Mouse (Mus musculus) left cerebral cortex, adult 18-20 months (tissue): ENCODE results near the gene Lonp1. TPM values are rescaled to one million over a fixed set of nuclear protein-coding genes. Genes with fewer than 3 reads are reported as not detected.
"Not testable (repeated sequence)": the region's sequence is repeated elsewhere in the genome, so short reads cannot be mapped to it uniquely, and the experiment has no call there.

Experiments used
- DNase-seq, 2 experiments: peaks; one replicate each; pipeline ENCODE4 v3.0.0; 2021 to 2022; ENCODE audit warnings: low spot score in 2 of 2, mixed read lengths in 1 of 2
- long read RNA-seq, 2 experiments: library from polyadenylated mRNA; stranded (forward); transcript quantifications; one replicate each; pipeline ENCODE4 v2.0.0; 2021
- total RNA-seq, 2 experiments: library from RNA; stranded (reverse); gene quantifications; 2 replicates each; pipeline ENCODE4 v1.2.3; 2021

Lonp1 gene
- total RNA-seq: 10 to 100 TPM; 57.1 to 60.6 TPM
- long read RNA-seq, experiment 1, full-length matches to known transcripts: 99 of 144 reads
- long read RNA-seq, experiment 1, partial matches to known transcripts: 21 of 144 reads
- long read RNA-seq, experiment 1, other reads (novel, unspliced or antisense): 24 of 144 reads
- long read RNA-seq, experiment 2, transcript Lonp1-201 (18 exons, 2,951 nt): major isoform, 76 of 100 reads
- long read RNA-seq, experiment 2, partial matches to known transcripts: 17 of 100 reads
- long read RNA-seq, experiment 2, other reads (novel, unspliced or antisense): 7 of 100 reads

DNA sequence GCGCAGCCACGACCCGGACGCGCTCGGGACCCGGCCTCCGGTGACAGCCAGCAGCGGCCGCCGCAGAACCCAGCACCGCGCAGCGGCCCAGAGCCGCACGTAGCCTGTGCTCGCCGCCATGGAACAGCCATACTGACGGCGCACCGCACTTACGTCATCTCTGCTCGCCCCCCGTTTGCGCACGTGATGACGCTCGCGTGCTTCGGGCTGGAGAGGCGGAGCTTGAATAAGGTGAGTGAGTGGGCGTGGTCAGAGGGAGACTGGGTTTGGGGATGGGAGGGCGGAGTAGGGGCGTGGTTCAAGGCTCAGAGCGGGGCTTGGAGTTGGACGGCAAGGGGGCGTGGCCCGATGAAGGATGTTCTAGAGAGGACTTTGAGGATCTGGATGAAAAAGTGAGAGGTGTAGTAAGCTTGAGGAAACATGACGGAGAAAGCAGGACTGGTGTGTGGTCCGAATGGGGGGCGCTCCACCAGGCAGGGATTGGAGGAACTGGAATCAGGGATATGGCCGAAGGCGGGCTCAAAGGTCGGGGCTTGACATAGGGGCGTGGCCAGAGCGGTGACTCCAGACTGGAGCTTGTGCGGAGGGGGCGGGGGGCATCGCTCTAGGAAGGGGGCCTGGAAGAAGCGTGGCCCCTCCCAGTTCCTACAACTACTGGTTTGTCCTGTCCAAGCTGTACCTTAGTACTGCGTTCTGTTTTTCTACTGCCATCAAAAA, at the start of gene Lonp1:
TSS of gene Lonp1 (minus strand) at position 134 of the 717 bp plus-strand sequence.
- peak; percentile 96 to 97 for DNase-seq

DNA sequence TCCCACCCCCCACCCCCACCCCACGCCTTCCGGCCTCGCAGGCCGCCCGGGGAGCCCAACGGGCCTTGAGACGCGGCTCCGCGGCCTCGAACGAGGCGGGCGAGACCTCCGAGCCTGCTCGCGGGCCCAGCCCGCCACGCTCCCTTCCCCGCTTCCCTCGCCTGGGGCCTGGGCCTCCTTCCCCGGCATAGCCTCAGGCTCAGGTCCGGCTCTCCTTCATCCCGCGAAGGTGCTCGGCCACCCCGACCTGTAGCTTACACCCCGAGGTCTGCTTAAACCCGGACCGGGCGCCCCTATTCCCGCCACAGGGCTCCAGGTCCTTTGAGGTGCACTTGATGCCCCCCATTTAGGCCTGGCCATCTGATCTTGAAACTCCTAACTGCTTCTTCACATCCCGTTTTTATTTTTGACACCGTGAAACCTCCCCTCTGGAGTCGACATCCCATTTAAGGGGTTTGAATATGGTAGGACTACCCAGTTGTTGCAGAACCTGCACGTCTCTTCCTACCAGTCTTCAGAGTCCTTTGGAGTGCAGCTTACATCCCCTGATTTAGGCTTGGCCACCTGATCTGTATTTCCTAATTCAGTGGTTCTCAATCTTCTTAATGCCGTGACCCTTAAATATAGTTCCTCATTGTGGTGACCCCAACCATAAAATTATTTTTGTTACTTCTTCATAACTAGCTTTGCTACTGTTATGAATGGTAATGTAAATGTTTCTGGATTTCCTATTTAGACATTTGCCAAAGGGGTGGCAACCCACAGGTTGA, 47.1 kb upstream of the Lonp1 start:
- DNase-seq: no peak

- peak; percentile 98 to 100 for DNase-seq
Observed at GRCm38 (mm10) chr17:56672941-56673646, 46.4 kb upstream of the Lonp1 start, which contains the start of gene Ranbp3. TSS of gene Ranbp3 (plus strand) at chr17:56673294.

DNA sequence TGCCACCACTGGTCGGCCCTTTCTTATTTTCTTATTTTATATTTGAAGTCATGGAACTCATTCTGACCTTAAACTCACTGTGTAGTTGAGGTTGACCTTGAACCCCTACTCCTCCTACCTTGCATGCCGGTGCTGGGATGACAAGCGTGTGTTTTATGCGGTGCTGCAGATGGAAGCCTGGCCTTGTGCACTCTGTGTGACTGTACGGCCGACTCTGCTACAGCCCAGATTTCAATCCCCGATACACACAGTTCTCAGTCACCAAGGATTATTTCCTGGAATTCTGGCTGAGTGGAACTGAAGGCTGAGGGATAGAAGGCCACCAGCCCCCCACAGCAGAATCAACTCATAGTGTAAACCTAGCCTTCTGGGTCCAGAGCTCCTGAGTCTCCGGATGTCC, 43.1 kb upstream of the Lonp1 start:
- no peak for DNase-seq

DNA sequence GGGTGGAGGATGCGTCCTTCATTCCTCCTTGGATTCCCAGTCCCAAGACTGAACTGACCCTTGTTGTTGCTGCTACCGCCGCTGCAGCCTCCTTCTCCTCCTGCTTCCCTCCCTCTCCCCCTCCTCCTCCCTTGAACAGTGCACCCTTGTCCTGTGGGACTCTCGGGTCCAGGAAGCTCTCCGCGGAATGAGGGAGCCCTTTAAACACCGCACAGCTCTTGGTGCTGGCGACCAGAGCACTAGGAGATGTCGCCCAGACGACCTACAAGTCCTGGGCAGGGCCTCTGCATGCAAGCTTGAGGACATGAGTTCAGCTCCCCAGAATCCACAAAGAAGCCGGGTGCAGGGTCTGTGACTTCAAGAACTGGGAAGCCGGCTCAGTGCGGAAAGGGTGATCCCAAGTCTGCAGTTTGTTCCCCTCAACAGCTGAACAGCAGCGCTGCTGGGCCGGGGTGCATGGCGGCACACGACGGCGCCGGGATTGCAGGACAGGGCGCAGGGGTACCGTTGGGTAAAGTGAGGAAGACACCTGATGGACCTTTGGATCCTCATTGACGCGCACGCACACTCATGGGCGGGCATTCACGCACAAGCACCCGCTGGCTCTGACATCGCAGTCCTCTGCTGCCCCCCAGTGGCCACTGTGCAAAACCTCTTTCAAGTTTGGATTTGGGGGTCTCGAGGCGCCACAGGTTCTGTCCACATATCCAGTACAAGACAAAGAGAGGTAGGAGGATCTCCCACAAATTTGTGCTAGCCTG, 41.9 kb upstream of the Lonp1 start:
- DNase-seq: peak; percentile 91 to 92

DNA sequence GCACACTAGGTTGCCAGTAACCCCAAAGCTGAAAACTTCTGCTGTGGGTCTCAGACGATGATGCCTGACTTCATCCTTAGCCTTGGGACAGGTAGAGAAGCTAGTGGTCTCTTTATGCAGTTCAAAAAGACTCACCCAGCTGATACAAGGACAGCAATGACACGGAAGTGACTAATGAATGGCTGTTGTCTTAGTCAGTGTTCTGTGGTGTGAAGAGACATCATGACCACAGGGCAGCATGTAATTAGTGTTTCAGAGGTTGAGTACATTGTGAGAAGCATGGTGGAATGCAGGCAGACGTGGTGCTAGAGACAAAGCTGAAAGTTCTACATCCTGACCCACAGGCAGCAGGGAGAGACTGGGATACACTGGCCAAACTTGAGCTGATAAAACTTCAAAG, 40.9 kb upstream of the Lonp1 start:
- DNase-seq: no peak

DNA sequence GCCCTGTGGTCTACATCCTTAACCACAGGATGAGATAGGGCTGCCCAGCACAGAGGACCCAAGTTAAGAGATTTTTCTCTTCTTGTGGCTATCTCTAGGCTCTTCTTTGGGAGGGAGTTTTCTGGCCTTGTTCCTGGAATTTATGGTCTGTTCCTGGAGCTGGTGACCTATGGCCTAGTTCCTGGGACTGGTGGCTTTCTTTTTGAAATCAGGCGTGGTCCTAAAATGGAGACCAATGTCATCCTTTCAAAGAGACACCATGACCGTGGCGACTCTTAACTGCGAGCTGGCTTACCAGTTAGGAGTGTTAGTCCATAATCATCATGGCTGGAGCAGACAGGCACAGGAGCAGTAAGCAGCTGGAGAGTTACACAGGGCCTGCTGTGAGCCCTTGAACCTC, 39.7 kb upstream of the Lonp1 start:
- no peak for DNase-seq

DNA sequence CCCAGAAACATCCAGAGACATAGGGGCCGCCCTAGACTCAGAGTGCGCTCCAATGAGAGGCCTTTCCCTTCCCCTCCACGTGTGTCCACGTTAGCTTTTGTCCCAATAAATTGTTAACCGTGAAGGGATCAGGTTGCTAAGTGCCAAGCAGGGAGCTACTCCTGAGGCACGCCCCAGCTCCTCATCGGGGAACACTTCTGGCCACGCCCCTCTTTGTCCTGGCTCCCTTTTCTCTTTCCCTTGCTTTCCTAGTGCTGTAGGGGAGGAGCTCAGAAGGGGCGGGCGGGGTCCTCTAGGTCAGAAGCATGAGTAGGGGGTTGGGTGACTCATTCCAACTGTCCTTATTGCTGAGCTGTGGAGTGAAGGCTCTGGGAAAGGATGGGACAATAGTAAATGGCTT, 37.6 kb upstream of the Lonp1 start:
- no peak for DNase-seq

DNA sequence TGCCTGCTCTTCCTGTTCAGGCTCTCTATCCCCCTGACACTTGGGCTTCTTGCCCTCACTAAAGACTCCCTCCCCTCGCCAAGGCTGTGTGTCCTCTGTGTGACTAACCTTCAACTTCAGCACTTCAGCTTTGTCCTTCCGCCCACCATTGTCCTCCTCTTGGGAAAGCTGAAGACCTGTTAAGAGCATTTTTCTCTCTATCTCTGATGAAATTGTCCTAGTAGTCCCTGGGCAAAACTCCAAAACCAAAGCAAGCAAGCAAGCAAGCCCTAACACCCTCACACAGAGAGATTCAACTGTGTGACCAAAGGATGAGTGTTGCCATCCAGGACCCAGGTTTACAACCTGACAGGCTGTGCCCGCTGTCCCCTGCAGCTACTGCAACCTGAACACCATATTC, 37.0 kb upstream of the Lonp1 start:
- DNase-seq: no peak

DNA sequence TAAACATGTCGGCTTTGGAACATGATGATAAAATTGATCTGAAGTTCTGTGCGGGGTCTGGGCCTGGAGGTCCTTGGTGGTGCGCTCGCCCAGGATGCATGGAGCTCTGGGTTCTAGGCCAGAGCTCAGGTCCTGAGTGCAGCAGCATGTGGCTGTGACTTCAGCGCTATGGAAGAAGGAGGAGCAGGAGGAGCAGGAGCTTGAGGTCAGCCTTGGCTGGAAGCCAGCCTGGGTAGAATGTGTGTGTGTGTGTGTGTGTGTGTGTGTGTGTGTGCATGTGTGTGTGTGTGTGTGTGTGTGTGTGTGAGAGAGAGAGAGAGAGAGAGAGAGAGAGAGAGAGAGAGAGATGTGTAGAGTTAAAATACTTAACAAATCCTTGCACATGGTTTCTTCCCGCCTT, 29.5 kb upstream of the Lonp1 start:
- no peak for DNase-seq

DNA sequence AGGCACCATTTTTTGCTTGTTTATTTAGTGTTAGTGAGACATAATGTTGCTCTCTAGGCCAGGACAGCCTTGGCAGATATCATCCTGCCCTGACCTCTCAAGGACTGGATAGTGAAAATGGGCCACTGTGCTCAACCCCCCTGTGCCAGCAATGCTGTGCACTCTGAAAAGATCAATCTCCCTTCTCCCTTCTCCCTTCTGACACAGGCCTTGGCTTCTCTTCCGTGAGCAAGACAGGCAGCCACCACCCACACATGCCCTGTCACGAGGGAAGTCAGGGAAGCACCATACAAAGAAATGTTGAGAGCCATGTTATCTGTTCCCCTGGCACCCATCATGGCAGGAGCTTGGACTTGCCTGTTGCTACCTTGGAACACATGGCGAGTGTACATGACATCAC, 28.6 kb upstream of the Lonp1 start:
- no peak for DNase-seq

- no peak for DNase-seq
Observed at GRCm38 (mm10) chr17:56654771-56655170, 28.1 kb upstream of the Lonp1 start.

GRCm38 (mm10) chr17:56651801-56652200, 25.1 kb upstream of the Lonp1 start:
- DNase-seq: no peak

DNA sequence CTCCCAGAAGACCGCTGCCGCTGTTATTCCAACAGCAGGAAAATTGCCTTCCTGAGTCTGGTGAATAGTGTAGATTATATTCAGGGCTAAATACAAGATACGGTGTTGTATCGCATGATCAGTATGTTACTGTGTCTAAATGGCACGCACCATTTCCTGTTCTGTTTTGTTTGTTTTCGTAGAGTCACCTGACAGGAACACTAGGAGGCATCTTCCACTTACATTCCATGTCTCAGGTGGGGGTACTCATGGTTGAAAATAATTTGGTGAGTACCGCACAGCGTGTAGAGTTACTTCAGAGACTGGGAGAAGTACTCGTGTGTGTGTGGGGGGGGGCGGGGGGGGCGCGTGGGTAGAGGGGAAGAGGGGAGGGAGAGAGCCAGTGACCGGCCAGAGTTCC, 20.9 kb upstream of the Lonp1 start:
- no peak for DNase-seq

GRCm38 (mm10) chr17:56643237-56643636, 16.6 kb upstream of the Lonp1 start:
- no peak for DNase-seq

DNA sequence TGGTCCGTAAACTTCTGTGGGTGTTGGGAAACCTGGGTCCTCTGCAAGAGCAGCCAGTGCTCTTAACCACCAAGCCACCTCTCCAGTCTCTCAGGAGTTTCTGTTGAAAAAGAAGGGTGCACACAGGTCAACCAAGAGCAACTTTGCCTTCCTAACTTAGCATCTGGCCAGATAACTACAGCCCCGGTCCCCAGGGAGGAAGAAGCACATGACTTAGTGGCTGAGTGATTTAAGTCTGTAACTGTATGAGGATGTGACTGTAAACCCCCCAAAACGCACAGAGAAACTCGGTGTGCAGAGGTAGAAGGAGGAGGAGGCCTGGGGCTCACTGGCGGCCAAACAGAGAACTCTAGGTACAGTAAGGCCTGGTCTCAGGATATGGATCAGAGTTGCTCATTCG, 7.3 kb upstream of the Lonp1 start:
- no peak for DNase-seq

GRCm38 (mm10) chr17:56631807-56632206, 5.1 kb upstream of the Lonp1 start:
- DNase-seq: no peak

DNA sequence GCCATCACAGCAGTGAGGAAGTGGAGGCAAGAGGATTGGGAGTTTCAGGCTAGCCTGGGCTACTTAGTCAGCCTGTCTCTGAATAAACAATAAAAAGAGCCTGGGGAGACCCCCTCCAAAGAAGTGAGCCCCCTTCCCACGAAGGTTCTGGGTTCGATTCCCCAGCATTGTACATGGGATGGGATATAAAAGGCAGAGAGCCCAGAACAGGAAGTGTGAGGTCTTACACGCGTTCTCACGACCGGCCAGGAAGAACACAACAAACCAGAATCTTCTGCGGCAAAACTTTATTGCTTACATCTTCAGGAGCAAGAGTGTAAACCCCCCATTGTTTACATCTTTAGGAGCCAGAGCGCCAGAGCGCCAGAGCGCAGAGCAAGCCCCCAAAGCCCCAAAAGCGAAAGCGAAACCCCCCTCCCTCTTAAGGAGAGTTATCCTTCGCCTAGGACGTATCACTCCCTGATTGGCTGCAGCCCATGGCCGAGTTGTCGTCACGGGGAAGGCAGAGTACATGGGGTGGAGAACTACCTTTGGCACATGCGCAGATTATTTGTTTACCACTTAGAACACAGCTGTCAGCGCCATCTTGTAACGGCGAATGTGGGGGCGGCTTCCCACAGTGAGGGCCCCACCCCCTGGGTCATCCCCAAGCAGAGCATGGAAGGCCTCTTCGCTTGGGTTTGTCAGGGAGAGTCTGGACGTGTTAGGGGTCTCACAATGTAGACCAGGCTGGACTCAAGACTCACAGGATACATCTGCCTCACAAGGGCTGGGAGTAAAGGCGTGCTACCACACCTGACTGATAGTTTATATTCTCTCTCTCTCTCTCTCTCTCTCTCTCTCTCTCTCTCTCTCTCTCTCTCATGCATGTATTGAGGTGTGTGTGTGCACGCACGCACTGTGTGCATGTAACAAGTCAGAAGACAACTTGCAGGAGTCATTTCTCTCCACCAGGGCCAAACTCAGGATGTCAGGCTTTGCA, 3.4 kb upstream of the Lonp1 start:
- DNase-seq: not testable (repeated sequence)

- DNase-seq: no peak
Observed at GRCm38 (mm10) chr17:56627530-56628277, 1.0 kb upstream of the Lonp1 start, which contains the start of gene Catsperd. TSS of gene Catsperd (plus strand) at chr17:56628143.
